Mouse (Mus musculus): ENCODE results near the gene Polr2f. TPM values are rescaled to one million over a fixed set of nuclear protein-coding genes. Genes with fewer than 3 reads are reported as not detected.

Gene Polr2f
- 49.9 and 50.1 TPM in 2 replicates for total RNA-seq (2014; rRNA removed)
- 326 and 334 TPM in 2 replicates for polyA plus RNA-seq (2015; fragmentation: Nextera tagmentation; extraction: Ambion mirVana)

DNA sequence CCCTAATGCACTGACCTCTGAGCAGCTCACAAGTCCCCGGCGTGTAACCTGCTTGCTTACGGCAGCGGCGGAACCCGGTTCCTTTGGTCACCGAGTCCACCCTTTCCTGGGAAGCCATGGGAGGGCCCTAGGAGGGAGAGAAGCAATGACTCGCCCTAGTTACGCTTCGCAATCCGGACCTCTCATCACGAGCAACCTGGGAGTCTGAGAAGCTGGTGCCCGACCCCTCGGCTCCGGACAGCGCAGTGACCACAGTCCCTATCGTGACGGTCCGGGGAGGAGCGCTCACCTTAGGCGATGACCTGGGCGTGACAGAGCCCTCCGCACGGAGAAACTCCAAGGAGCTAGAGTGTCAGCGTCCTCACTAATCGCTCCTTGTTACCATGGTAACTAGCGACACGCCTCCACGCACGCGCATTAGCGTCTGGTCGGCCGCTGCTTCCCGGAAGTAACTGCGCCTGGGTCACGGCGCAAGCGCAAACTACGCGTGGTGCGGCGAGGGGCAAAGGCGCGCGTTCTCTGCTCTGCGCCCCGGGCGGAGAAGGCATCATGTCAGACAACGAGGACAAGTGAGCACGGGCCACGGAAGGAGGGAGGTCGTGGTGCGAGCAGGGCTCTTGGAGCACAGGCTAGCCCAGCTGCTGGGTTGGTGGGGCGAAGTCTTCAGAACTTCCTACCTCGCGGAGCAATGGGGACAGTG lies at the start of gene Polr2f, which contains the start of gene 1700088E04Rik:
Gene Polr2f (plus strand): TSS at position 144 of the 700 bp plus-strand sequence.
Gene 1700088E04Rik (minus strand): TSS at position 388 of the 700 bp plus-strand sequence.
- Histone ChIP-seq H3K4me2 (ENCODE audit: low read depth, low read length) (peak within 1 kb of the TSS; percentile 96), H3K4me1 (ENCODE audit: insufficient read depth, low read length) (no peaks in the 10 kb centered on the region), H3K4me3 (ENCODE audit: low read length) (peak within 1 kb of the TSS; percentile 91), H3K9ac (replicated peaks; ENCODE audit: low read length) (peak within 1 kb of the TSS; percentile 71), H3K36me3 (ENCODE audit: insufficient read depth, low read length) (peaks cover 21% of the 10 kb centered on the region), H3K9me3 (ENCODE audit: low read length) (no peaks in the 10 kb centered on the region), H3K27me3 (ENCODE audit: insufficient read depth, low read length) (no peaks in the 10 kb centered on the region), H3K27ac (peak within 1 kb of the TSS; percentile 23; the same call in 1 of the 2 replicates)
- DNase-seq (ENCODE audit: low spot score) (peak; percentile 98), ATAC-seq (peak; percentile 93)
- WGBS, result under 1% methylated on average over 57 of the region's 57 CpGs
- no peak for TF ChIP-seq CTCF (IDR thresholded peaks at IDR 0.05; ENCODE audit: low read depth)

DNA sequence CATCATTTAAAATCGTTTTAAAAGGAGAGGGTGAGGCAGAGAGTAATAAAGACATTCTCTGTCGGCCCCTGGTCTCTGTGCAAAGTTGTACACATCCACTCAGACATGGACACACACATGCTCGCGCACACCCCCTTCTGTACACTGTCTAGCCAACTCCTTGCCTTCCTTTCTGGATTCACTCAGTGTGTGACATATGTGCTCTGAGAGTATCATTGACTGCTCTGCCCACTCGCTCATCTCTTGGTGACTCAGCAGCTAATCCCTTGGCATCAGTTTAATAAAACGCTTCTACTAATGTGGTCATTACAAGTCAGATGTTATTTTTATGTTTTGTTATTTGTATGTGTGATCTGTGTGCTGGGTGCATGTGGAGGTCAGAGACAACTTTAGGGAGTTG lies 48.5 kb upstream of the Polr2f start:
- 90% methylated on average over 6 of the region's 6 CpGs for WGBS
- no peak for DNase-seq (ENCODE audit: low spot score)
- Histone ChIP-seq H3K27ac (no peak overlapping the region), H3K27me3 (ENCODE audit: insufficient read depth, low read length) (no peaks in the 10 kb centered on the region), H3K36me3 (ENCODE audit: insufficient read depth, low read length) (peaks cover 55% of the 10 kb centered on the region), H3K4me2 (ENCODE audit: low read depth, low read length) (no peak overlapping the region), H3K9me3 (ENCODE audit: low read length) (no peaks in the 10 kb centered on the region), H3K4me3 (ENCODE audit: low read length) (no peak overlapping the region), H3K4me1 (ENCODE audit: insufficient read depth, low read length) (no peaks in the 10 kb centered on the region), H3K9ac (replicated peaks; ENCODE audit: low read length) (no peak overlapping the region)
- ATAC-seq, result no peak
- TF ChIP-seq CTCF (IDR thresholded peaks at IDR 0.05; ENCODE audit: low read depth), result no peak

DNA sequence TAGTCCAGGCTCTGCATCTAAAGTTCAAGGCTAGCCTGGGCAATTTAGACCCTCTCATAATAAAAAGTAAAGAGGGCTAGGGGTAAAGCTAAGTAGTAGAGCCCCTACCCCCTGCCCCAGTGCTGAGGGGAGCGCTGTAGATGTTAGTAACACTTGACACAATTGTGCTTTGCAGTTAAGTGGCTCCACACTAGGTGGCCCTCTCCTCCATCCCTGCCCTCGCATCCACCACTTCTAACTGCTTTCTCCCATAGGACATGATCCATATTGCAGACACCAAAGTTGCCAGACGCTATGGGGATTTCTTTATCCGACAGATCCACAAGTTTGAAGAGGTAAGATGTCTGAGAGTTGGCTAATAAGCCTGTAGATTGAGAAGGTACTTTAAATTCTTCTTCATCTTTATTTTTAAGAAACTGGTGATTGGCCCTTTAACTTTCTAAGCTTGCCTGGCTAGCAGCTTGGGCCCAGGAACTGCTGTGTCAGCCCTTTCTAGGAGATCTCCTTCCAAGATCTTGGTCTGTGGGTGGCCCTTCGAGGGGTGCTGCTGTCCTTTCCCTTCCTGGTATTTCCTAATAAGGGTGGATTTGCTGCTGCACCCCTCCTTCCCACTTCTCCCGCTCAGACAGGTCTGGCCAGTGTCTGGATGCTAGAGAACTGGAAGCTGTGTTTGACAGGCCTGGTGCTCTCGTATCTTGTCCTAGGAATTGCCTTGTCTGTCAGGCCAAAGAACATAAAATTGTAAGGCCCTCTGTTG lies 47.5 kb upstream of the Polr2f start:
- H3K9ac ChIP-seq (replicated peaks; ENCODE audit: low read length), result no peak overlapping the region
- H3K9me3 ChIP-seq (ENCODE audit: low read length), result no peaks in the 10 kb centered on the region
- TF ChIP-seq CTCF (IDR thresholded peaks at IDR 0.05; ENCODE audit: low read depth), result peak; percentile 70
- peaks cover 51% of the 10 kb centered on the region for H3K36me3 ChIP-seq (ENCODE audit: insufficient read depth, low read length)
- no peaks in the 10 kb centered on the region for H3K27me3 ChIP-seq (ENCODE audit: insufficient read depth, low read length)
- DNase-seq (ENCODE audit: low spot score) (peak; percentile 63), ATAC-seq (no peak)
- no peak overlapping the region for H3K27ac ChIP-seq
- H3K4me2 ChIP-seq (ENCODE audit: low read depth, low read length), result no peak overlapping the region
- H3K4me3 ChIP-seq (ENCODE audit: low read length), result no peak overlapping the region
- 69% methylated on average over 7 of the region's 7 CpGs for WGBS
- H3K4me1 ChIP-seq (ENCODE audit: insufficient read depth, low read length), result 0 out of 2 replicates have a peak, but pooled peaks cover under 1% of the 10 kb centered on the region

DNA sequence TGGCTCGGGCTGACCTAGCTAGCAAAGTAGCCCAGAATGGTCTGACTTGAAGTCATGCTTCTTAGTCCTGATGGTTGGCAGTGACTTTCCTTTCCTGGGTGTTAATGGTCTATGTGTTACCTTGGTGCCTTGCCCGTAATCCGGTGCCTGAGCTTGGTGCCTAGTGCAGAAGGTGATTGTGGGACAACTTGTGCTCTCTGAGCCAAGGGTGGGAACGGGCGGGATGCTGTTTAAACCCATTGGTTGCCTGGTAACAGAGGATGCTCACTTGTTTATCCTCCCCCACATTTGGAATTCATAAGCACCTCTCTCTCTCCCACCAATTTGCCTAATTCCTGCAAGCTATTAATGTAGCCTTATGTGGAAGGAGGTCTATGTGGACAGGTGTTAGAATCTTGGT lies 45.3 kb upstream of the Polr2f start:
- H3K4me2 ChIP-seq (ENCODE audit: low read depth, low read length), result no peak overlapping the region
- no peak overlapping the region for H3K27ac ChIP-seq
- 0 out of 2 replicates have a peak, but pooled peaks cover 3% of the 10 kb centered on the region for H3K4me1 ChIP-seq (ENCODE audit: insufficient read depth, low read length)
- DNase-seq (ENCODE audit: low spot score) (no peak), ATAC-seq (no peak)
- no peaks in the 10 kb centered on the region for H3K27me3 ChIP-seq (ENCODE audit: insufficient read depth, low read length)
- no peak overlapping the region for H3K4me3 ChIP-seq (ENCODE audit: low read length)
- peaks cover 39% of the 10 kb centered on the region; the same call in 1 of the 2 replicates for H3K36me3 ChIP-seq (ENCODE audit: insufficient read depth, low read length)
- WGBS, result 82% methylated on average over 5 of the region's 5 CpGs
- TF ChIP-seq CTCF (IDR thresholded peaks at IDR 0.05; ENCODE audit: low read depth), result no peak
- no peaks in the 10 kb centered on the region for H3K9me3 ChIP-seq (ENCODE audit: low read length)
- H3K9ac ChIP-seq (replicated peaks; ENCODE audit: low read length), result no peak overlapping the region

DNA sequence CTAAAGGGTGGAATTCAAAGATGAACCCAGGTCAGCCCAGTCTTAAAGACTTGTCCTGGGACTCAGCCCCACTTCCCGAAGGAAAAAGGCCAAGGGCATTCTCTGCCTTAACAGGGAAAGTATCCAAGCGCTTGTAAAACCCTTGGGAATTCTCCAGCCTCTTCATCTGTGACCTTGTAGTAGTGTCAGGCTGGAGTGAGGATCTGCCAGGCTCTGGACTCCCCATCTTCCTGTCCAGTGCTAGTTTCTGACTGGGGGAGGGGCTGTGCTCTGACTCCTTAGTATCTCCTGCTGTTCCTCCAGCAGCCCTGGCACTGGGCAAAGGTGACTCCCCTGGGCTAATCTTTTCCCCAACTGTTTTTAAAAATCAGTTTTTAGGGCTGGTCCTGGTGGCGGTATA lies 44.3 kb upstream of the Polr2f start:
- Histone ChIP-seq H3K27me3 (ENCODE audit: insufficient read depth, low read length) (no peaks in the 10 kb centered on the region), H3K4me2 (ENCODE audit: low read depth, low read length) (no peak overlapping the region), H3K27ac (no peak overlapping the region), H3K9me3 (ENCODE audit: low read length) (no peaks in the 10 kb centered on the region), H3K9ac (replicated peaks; ENCODE audit: low read length) (no peak overlapping the region), H3K4me3 (ENCODE audit: low read length) (no peak overlapping the region), H3K4me1 (ENCODE audit: insufficient read depth, low read length) (0 out of 2 replicates have a peak, but pooled peaks cover 3% of the 10 kb centered on the region), H3K36me3 (ENCODE audit: insufficient read depth, low read length) (peaks cover 29% of the 10 kb centered on the region; the same call in 1 of the 2 replicates)
- ATAC-seq (no peak), DNase-seq (ENCODE audit: low spot score) (no peak)
- 80% methylated on average over 3 of the region's 3 CpGs for WGBS
- TF ChIP-seq CTCF (IDR thresholded peaks at IDR 0.05; ENCODE audit: low read depth), result no peak

DNA sequence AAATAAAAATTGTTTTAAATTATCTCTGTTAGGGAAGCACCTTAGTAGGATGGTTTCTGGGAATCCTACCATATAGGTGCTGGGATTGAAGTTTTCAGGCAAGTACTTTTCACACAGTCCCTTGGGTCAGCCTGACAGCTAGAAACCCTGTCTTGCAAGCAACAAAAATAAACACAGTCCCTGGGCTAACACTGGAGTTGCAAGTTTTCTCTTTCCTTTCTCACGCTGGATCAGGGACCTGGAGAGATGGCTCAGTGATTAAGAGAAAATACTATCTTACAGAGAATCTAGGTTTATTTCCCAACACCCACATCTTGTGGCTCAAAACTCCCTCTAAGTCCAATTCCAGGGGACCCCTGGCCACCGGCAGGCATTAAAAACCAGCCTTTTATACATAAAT lies 43.7 kb upstream of the Polr2f start:
- no peaks in the 10 kb centered on the region for H3K27me3 ChIP-seq (ENCODE audit: insufficient read depth, low read length)
- no peak for ATAC-seq
- H3K36me3 ChIP-seq (ENCODE audit: insufficient read depth, low read length), result peaks cover 29% of the 10 kb centered on the region; the same call in 1 of the 2 replicates
- no peak overlapping the region for H3K9ac ChIP-seq (replicated peaks; ENCODE audit: low read length)
- no peak for TF ChIP-seq CTCF (IDR thresholded peaks at IDR 0.05; ENCODE audit: low read depth)
- H3K4me2 ChIP-seq (ENCODE audit: low read depth, low read length), result no peak overlapping the region
- peak; percentile 8 for DNase-seq (ENCODE audit: low spot score)
- peak overlapping the region; percentile 71; the same call in 1 of the 2 replicates for H3K27ac ChIP-seq
- H3K4me1 ChIP-seq (ENCODE audit: insufficient read depth, low read length), result 0 out of 2 replicates have a peak, but pooled peaks cover 3% of the 10 kb centered on the region
- H3K9me3 ChIP-seq (ENCODE audit: low read length), result no peaks in the 10 kb centered on the region
- 35% methylated on average over 2 of the region's 2 CpGs for WGBS
- no peak overlapping the region for H3K4me3 ChIP-seq (ENCODE audit: low read length)

Measured in hindbrain, postnatal 0 days (tissue).